Mouse (Mus musculus) 3134 (cell line): ENCODE data around the gene Olfr339.
"Not testable (repeated sequence)": the region's sequence is repeated elsewhere in the genome, so short reads cannot be mapped to it uniquely, and the experiment has no call there.

Experiments
- DNase-seq: peaks from one replicate; pipeline ENCODE4 v3.0.0-alpha.2; 2011; ENCODE audit warnings: low spot score; ENCODE audit not compliant: insufficient read length; ENCODE audit errors: extremely low read depth

Olfr339 gene

DNA sequence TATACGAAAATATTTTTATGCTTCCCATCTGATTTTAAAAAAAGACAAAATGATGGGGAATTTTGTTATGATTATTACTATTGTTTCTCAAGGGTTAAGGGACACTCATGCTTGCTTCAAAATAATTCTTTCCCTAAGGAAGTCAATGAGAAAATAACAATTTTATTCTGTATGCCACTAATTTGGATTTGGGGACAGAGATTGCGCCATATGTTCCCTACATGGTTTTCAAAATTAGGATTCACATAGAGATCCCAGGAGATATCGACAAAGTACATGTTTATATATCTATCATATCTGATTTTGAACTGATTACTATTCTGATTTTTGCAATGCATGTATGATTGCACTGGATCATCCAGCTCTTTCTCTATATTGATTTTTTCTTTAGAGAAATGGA, at the start of gene Olfr339:
TSS of gene Olfr339 (plus strand) at position 301 of the 400 bp plus-strand sequence.
- no peak for DNase-seq

DNA sequence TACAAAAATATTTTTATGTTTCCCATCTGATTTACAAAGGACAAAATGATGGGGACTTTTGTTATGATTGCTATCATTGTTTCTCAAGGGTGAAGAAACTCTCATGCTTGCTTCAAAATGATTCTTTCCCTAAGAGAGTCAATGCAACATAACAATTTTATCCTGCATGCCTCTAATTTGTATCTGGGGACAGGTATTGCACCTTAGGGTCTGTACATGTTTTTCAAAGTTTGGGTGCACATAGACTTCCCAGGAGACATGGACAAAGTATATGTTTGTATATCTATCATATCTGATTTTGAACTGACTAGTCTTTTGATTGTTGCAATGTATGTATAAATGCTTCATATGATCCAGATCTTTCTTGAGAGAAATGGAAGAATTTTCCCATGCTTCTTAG, 45.5 kb upstream of the Olfr339 start, which contains the start of gene Olfr338:
TSS of gene Olfr338 (plus strand) at position 301 of the 400 bp plus-strand sequence.
- no peak for DNase-seq

DNA sequence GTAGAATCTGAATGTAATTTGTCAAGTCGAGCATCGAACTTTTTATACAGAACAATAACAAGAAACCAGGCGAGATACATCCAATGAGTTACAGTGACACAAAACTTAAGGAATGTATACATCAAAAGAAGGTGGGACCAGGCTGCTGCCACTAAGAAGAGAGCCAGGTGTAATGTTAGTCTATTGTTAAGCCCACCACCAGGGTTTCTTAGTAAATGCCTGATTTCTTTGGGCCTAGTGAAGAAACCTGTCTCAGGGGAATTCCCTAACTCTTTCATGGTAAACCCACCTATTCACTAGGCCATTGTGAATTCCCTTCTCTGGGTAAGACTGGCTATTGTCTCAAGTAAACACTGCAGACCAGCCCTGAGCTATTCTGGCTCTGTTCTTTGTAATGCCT, 3.6 kb upstream of the Olfr339 start:
- not testable (repeated sequence) for DNase-seq

- DNase-seq, result not testable (repeated sequence)
These were observed 3.2 kb upstream of the Olfr339 start for GRCm38 (mm10) chr2:36415591-36415990.

- no peak for DNase-seq
These were observed 33.5 kb downstream of the Olfr339 start, which contains the start of gene Olfr340 for GRCm38 (mm10) chr2:36452287-36452686. TSS of gene Olfr340 (plus strand) at chr2:36452587.

DNA sequence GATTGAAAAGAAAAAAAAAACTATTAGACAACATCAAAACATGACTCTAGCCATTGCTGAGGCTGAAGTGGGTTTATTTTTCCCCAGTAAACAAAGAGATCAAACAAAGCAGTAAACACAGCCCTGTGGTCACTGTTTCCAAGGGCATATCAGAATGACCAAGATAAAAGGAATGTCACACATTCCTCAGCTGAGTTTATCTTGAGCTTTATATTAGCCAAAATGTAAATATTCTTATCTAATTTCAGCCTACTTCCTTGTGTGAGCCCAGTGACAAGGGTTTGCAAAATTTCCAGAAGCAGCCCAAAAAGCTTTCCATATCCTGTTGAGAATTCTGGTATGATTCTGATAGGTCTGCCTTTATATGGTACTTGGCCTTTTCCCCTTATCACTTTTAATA, 54.9 kb downstream of the Olfr339 start:
- no peak for DNase-seq
